Mouse (Mus musculus) brain, embryonic 14.5 days (tissue): ENCODE measurements around the gene Rtn4rl1. TPM values are rescaled to one million over a fixed set of nuclear protein-coding genes. Genes with fewer than 3 reads are reported as not detected.
"Not testable (repeated sequence)": the region's sequence is repeated elsewhere in the genome, so short reads cannot be mapped to it uniquely, and the experiment has no call there.

ENCODE experiments used
- DNase-seq: peaks from one replicate; pipeline ENCODE4 v3.0.0-alpha.2; 2011; ENCODE audit warnings: low read depth
- CTCF ChIP-seq: fragments of 200-500 bp; IDR thresholded peaks from 2 replicates; pipeline ENCODE4 v1.5.1; 2012; ENCODE audit warnings: inconsistent platforms, mild to moderate bottlenecking, moderate library complexity, borderline replicate concordance; ENCODE audit not compliant: insufficient read depth, insufficient read length; ENCODE audit errors: extremely low read depth
- POLR2A ChIP-seq: fragments of 200-500 bp; IDR thresholded peaks from 2 replicates; pipeline ENCODE4 v1.6.1; 2012; ENCODE audit warnings: mild to moderate bottlenecking, inconsistent platforms, borderline replicate concordance; ENCODE audit not compliant: poor library complexity, insufficient read depth, insufficient read length, severe bottlenecking; ENCODE audit errors: extremely low read depth
- polyA plus RNA-seq: library from polyadenylated mRNA; depleted of rRNA; stranded (reverse); fragments of >200 nt; gene quantifications from 2 replicates; pipeline ENCODE4 v1.2.3, GENCODE M21; 2012

Gene Rtn4rl1
- polyA plus RNA-seq, 1 experiment: 12.1 TPM

- no peak for DNase-seq
- TF ChIP-seq POLR2A: no peak
- no peak for TF ChIP-seq CTCF
These were observed 25.7 kb upstream of the Rtn4rl1 start for GRCm38 (mm10) chr11:75167643-75168589.

DNA sequence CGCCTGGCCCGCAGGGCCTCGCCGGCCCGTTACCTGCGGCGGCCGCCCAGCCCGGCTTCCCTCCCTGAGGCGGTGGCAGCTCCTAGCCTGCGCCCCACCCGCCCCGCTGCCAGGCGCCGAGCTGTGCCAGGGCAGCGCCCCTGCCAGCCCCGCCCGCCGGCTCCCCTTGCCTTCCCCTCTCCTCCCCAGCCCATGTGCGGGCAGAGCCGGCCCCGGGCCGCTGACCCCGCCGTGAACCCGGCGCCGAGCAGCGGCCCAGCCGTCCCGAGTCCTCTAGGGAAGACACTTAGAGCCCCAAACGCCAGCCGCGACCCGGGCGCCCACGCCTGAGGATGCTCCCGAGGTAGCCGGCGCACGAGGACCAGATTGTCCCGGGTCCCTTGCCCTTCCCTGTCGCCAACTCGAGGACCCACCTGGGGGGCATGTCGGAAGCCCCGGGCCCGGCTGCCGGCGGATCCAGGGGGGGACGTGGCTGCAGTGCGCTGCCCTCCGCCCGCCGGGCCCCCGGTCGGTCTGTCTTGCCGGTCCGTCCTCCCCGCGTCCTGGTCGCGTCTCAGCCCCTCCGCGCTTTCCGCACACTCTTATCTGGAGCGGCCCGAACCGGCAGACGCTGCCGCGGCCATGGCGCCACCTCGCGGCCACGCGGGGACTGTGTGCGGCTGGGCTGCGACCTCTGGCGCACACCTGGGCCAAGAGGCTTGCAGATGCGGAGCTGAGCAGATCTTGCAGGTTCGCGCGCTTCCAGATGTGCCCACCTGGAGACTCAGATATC lies 24.8 kb upstream of the Rtn4rl1 start:
- peak; percentile 81 for DNase-seq
- TF ChIP-seq POLR2A (no peak), CTCF (peak; percentile 86)

GRCm38 (mm10) chr11:75169405-75170080 lies 24.0 kb upstream of the Rtn4rl1 start, which contains the start of gene Hic1:
Gene Hic1 (minus strand): TSS chr11:75169519.
- no peak for TF ChIP-seq CTCF
- no peak for TF ChIP-seq POLR2A
- peak; percentile 25 for DNase-seq

GRCm38 (mm10) chr11:75170136-75170751 lies 23.3 kb upstream of the Rtn4rl1 start:
- TF ChIP-seq POLR2A (no peak), CTCF (peak; percentile 74)
- DNase-seq: peak; percentile 92

DNA sequence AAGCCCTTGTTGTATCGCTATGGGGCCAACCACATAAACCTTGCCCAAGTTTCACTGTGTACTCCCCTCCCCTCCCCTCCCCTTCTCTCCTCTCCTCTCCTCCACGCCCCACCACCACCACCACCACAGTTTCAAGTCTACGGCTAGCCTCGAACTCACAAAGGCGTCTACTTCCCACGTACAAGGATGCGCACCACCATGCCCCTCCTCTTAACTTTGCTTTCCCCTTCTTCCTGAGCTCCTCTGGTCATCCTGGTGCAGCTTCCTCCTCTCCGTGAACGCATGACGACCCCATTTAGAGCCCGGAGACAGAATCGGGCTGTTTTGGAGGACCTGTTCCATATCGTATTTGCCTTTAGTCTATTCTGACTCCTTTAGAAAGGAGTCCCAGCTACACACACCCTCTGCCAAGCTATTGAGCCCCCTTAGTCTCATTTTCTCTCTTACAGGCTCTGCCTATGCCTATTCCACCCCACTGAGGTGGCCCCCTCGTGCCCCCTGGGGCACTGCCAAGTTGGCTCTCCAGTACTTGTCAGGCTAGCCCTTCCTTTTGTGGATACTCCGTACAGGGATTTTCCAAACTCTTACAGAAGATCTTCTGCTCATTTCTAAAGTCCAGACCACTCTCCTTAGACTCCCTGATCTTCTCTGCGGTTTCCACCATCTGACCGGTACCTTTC lies 22.3 kb upstream of the Rtn4rl1 start:
- DNase-seq: no peak
- TF ChIP-seq POLR2A (no peak), CTCF (no peak)

- DNase-seq: peak; percentile 84
- TF ChIP-seq POLR2A: no peak
- no peak for TF ChIP-seq CTCF
These were observed 21.2 kb upstream of the Rtn4rl1 start for GRCm38 (mm10) chr11:75172151-75173094.

- peak; percentile 93 for DNase-seq
- TF ChIP-seq CTCF (no peak), POLR2A (no peak)
These were observed 20.3 kb upstream of the Rtn4rl1 start for GRCm38 (mm10) chr11:75173095-75173798.

GRCm38 (mm10) chr11:75173799-75174165 lies 19.8 kb upstream of the Rtn4rl1 start:
- DNase-seq: no peak
- no peak for TF ChIP-seq CTCF
- no peak for TF ChIP-seq POLR2A

DNA sequence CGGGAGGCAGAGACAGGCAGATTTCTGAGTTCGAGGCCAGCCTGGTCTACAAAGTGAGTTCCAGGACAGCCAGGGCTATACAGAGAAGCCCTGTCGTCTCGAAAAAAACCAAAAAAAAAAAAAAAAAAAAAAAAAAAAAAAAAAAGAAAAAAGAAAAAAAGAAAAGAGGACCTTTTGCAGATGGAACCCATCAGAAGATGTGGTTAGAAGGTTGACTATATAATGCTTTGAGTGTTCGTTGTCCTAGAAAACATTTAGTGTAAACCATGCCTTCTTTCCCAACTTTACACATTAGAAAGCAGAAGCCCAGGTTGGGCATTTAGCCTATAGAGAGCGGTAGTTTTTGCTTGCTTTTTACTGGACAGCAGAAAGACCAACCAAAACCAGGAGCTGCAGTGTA lies 19.0 kb upstream of the Rtn4rl1 start:
- not testable (repeated sequence) for DNase-seq

GRCm38 (mm10) chr11:75178011-75178410 lies 15.6 kb upstream of the Rtn4rl1 start:
- no peak for DNase-seq
- TF ChIP-seq CTCF: no peak
